In the genomic region with DNA sequence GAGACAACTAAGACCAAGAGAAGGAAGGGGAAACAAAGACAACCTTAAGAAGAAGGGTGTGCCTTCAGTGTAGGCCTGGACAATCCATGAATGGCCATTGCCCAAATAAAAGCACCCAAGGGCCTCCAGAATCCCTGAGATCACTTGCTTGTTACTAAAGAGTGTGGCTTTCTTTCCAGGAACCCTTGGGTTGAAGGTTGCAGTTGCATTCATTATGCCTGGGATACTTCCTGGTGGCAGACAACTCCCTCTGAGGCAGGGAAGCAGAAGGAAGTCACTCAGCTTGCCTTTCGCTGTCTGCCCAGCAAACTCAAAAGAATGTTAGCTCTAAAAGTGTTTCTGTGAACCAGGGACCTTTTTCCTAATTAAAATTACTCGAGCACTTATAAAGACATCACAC, we compare ENCODE assay signal across 12 mouse cellular contexts.
DNase-seq lines count a peak whose midpoint lies in the region; ATAC-seq lines count a peak whose summit lies in the region.
"Had no signal": no experiment of that assay in that cellular context is flagged by ENCODE, and none has a peak within 500 bp of the region (broad histone marks: within the 10 kb centered on the region; RNA-seq: fewer than 3 reads in every experiment).

No protein-coding gene starts in this region.

- peak overlapping the region; percentile 78 for H3K27ac ChIP-seq in heart, embryonic 15.5 days
- H3K27ac ChIP-seq in brown adipose tissue, adult 24 weeks (replicated peaks; ENCODE audit: low read depth, low read length), result peak overlapping the region; percentile 74
- H3K27ac ChIP-seq in hindbrain, embryonic 12.5 days, result 0 out of 2 replicates have a peak overlapping the region, but pooled peaks have one; percentile 19
- peak overlapping the region; percentile 58 for H3K27ac ChIP-seq in midbrain, embryonic 15.5 days

- H3K4me1 ChIP-seq in heart, embryonic 15.5 days (replicated peaks), result peaks cover 28% of the 10 kb centered on the region
- H3K4me1 ChIP-seq in brown adipose tissue, adult 24 weeks (ENCODE audit: control insufficient read depth, insufficient read depth, insufficient read length, low read length), result peaks cover 14% of the 10 kb centered on the region
- peaks cover 13% of the 10 kb centered on the region for H3K4me1 ChIP-seq in hindbrain, embryonic 12.5 days
- peaks cover 24% of the 10 kb centered on the region for H3K4me1 ChIP-seq in midbrain, embryonic 15.5 days

- 60% methylated on average over 2 of the region's 2 CpGs for WGBS in heart, embryonic 15.5 days
- 39% methylated on average over 2 of the region's 2 CpGs for WGBS in hindbrain, embryonic 12.5 days
- 24% methylated on average over 2 of the region's 2 CpGs for WGBS in midbrain, embryonic 15.5 days

- H3K4me2 ChIP-seq in heart, embryonic 15.5 days, result no peak overlapping the region
- no peak overlapping the region for H3K4me2 ChIP-seq in hindbrain, embryonic 12.5 days (replicated peaks)
- H3K4me2 ChIP-seq in midbrain, embryonic 15.5 days, result no peak overlapping the region
- H3K4me2 ChIP-seq: liver, embryonic 11.5 days had no signal

- H3K27me3 ChIP-seq in heart, embryonic 15.5 days, result no peaks in the 10 kb centered on the region
- H3K27me3 ChIP-seq in hindbrain, embryonic 12.5 days, result no peaks in the 10 kb centered on the region
- no peaks in the 10 kb centered on the region for H3K27me3 ChIP-seq in midbrain, embryonic 15.5 days (replicated peaks)

- no peak overlapping the region for H3K4me3 ChIP-seq in heart, embryonic 15.5 days
- H3K4me3 ChIP-seq in brown adipose tissue, adult 24 weeks (ENCODE audit: insufficient read depth, low read depth, low read length), result no peak overlapping the region
- H3K4me3 ChIP-seq in hindbrain, embryonic 12.5 days, result no peak overlapping the region
- H3K4me3 ChIP-seq in midbrain, embryonic 15.5 days, result no peak overlapping the region
- H3K4me3 ChIP-seq: myocyte had no signal

- intact Hi-C loops in heart, postnatal 25 days (cut with DNase I), result no loop called here

- ATAC-seq in heart, embryonic 15.5 days (replicated peaks; ENCODE audit: insufficient number of reproducible peaks, insufficient read depth, low FRiP score, low read depth), result no peak
- no peak for ATAC-seq in hindbrain, embryonic 12.5 days (ENCODE audit: low FRiP score)
- ATAC-seq in midbrain, embryonic 15.5 days (replicated peaks), result 0 out of 2 replicates have a peak, but pooled peaks have one; percentile 12

- peaks cover 24% of the 10 kb centered on the region for H3K36me3 ChIP-seq in heart, embryonic 15.5 days
- 0 out of 2 replicates have a peak, but pooled peaks cover 15% of the 10 kb centered on the region for H3K36me3 ChIP-seq in hindbrain, embryonic 12.5 days
- H3K36me3 ChIP-seq in midbrain, embryonic 15.5 days (replicated peaks), result peaks cover 5% of the 10 kb centered on the region; the same call in 1 of the 2 replicates

- DNase-seq in heart, postnatal 25 days (ENCODE audit: low spot score), result no peak
- no peak for DNase-seq in thymus, postnatal 4 days
- no peak for DNase-seq in adrenal gland, adult 8-10 months
- no peak for DNase-seq in cerebellum, adult 11 months
- DNase-seq: B cell, adult 2 months; kidney, adult 11 months had no signal

- H3K9me3 ChIP-seq in heart, embryonic 15.5 days (replicated peaks), result no peaks in the 10 kb centered on the region
- no peaks in the 10 kb centered on the region for H3K9me3 ChIP-seq in hindbrain, embryonic 12.5 days (replicated peaks)
- H3K9me3 ChIP-seq in midbrain, embryonic 15.5 days, result no peaks in the 10 kb centered on the region

- no peak overlapping the region for H3K9ac ChIP-seq in heart, embryonic 15.5 days
- H3K9ac ChIP-seq in hindbrain, embryonic 12.5 days, result no peak overlapping the region
- H3K9ac ChIP-seq in midbrain, embryonic 15.5 days, result no peak overlapping the region

Comparison
In these comparisons a context has a peak if more than half of its experiments do, and no peak if none do; other contexts are left out.
1. H3K27ac ChIP-seq: peak in every context shown above with its lines; median percentile 78 in heart, embryonic 15.5 days; 74 in brown adipose tissue, adult 24 weeks; 58 in midbrain, embryonic 15.5 days; 19 in hindbrain, embryonic 12.5 days.